ENCODE assay signal across 24 mouse cellular contexts in genomic region chr17:64630506-64630905, GRCm38 (mm10). TPM values are rescaled to one million over a fixed set of nuclear protein-coding genes. Genes with fewer than 3 reads are reported as not detected.
A peak's percentile ranks its signal among the peaks of the same experiment; 100 is the strongest.
DNase-seq lines count a peak whose midpoint lies in the region; ATAC-seq and TF ChIP-seq lines count a peak whose summit lies in the region.
"Had no signal": no experiment of that assay in that cellular context is flagged by ENCODE, and none has a peak within 500 bp of the region (broad histone marks: within the 10 kb centered on the region; RNA-seq: fewer than 3 reads in every experiment).

No protein-coding gene starts in this region.

- no peaks in the 10 kb centered on the region for H3K9me3 ChIP-seq in kidney, embryonic 16.5 days (ENCODE audit: low read length)
- H3K9me3 ChIP-seq: embryonic facial prominence, embryonic 15.5 days; forebrain, embryonic 10.5 days; heart, embryonic 13.5 days; hindbrain, embryonic 12.5 days had no signal

- DNase-seq in gastrocnemius, adult 2 months, result peak; percentile 58
- DNase-seq in gastrocnemius, postnatal 10 days, result no peak
- no peak for DNase-seq in kidney, postnatal 10 days
- no peak for DNase-seq in thymus, adult 2 months
- DNase-seq in thymus, postnatal 4 days, result no peak
- peak; percentile 58 for DNase-seq in telencephalon, adult 2 months (ENCODE audit: low read depth, low spot score)
- no peak for DNase-seq in neural tube, embryonic 10.5 days (ENCODE audit: extremely low spot score, low spot score)
- DNase-seq: adrenal gland, adult 2 months; adrenal gland, postnatal 25 days; cerebellum, adult 8-10 months; cerebellum, postnatal 14 days; embryo, embryonic 11 days; gastrocnemius, postnatal 36 days; heart, adult 2 months; heart, postnatal 4 days had no signal

- 64% methylated on average over 12 of the region's 12 CpGs for WGBS in kidney, embryonic 16.5 days
- WGBS in thymus, adult 2 months, result 96% methylated on average over 12 of the region's 12 CpGs

- peaks cover 3% of the 10 kb centered on the region for H3K4me1 ChIP-seq in kidney, embryonic 16.5 days (ENCODE audit: insufficient read depth, low read length)
- peaks cover 8% of the 10 kb centered on the region for H3K4me1 ChIP-seq in thymus, adult 2 months (replicated peaks; ENCODE audit: control insufficient read depth, insufficient read depth, low read length)
- H3K4me1 ChIP-seq: embryonic facial prominence, embryonic 15.5 days had no signal

- no peak overlapping the region for H3K9ac ChIP-seq in kidney, embryonic 16.5 days (replicated peaks; ENCODE audit: low read length)
- H3K9ac ChIP-seq: embryonic facial prominence, embryonic 15.5 days; heart, embryonic 13.5 days; hindbrain, embryonic 12.5 days had no signal

- H3K27me3 ChIP-seq in kidney, embryonic 16.5 days (ENCODE audit: insufficient read depth, low read length), result no peaks in the 10 kb centered on the region
- H3K27me3 ChIP-seq in thymus, adult 2 months (ENCODE audit: control insufficient read depth, insufficient read depth, low read length), result no peaks in the 10 kb centered on the region
- H3K27me3 ChIP-seq: embryonic facial prominence, embryonic 15.5 days; hindbrain, embryonic 12.5 days had no signal

- intact Hi-C loops in gastrocnemius, adult 2 months (cut with DNase I), result no loop called here

- ATAC-seq in kidney, embryonic 16.5 days (ENCODE audit: low FRiP score, low TSS enrichment), result 0 out of 2 replicates have a peak, but pooled peaks have one; percentile 23
- ATAC-seq: forebrain, embryonic 14.5 days; hindbrain, embryonic 16.5 days; inflammation-experienced regulatory T-cells, adult 6 months had no signal

- H3K27ac ChIP-seq in gastrocnemius, adult 2 months, result peak overlapping the region; percentile 80
- no peak overlapping the region for H3K27ac ChIP-seq in kidney, embryonic 16.5 days (ENCODE audit: low read length)
- H3K27ac ChIP-seq in thymus, adult 2 months (ENCODE audit: control insufficient read depth, insufficient read depth, low read length), result peak overlapping the region; percentile 41; the same call in 1 of the 2 replicates
- H3K27ac ChIP-seq: embryonic facial prominence, embryonic 15.5 days; forebrain, embryonic 10.5 days; heart, adult 2 months; heart, embryonic 13.5 days; hindbrain, embryonic 12.5 days had no signal

- no peak for TF ChIP-seq CTCF in gastrocnemius, adult 2 months (IDR thresholded peaks at IDR 0.05)
- no peak for TF ChIP-seq CTCF in thymus, adult 2 months (IDR thresholded peaks at IDR 0.05; ENCODE audit: borderline replicate concordance, control insufficient read depth, extremely low read depth, insufficient read depth, low read length, poor library complexity)

- TF ChIP-seq POLR2A in thymus, adult 2 months (IDR thresholded peaks at IDR 0.05; ENCODE audit: control insufficient read depth, extremely low read depth, insufficient read depth, low read length, poor library complexity), result no peak

- peak overlapping the region; percentile 44 for H3K4me3 ChIP-seq in gastrocnemius, adult 2 months
- no peak overlapping the region for H3K4me3 ChIP-seq in kidney, embryonic 16.5 days (ENCODE audit: low read length)
- H3K4me3 ChIP-seq in thymus, adult 2 months (ENCODE audit: control insufficient read depth, insufficient read depth, low read length), result no peak overlapping the region
- H3K4me3 ChIP-seq: embryonic facial prominence, embryonic 15.5 days; erythroblast, embryonic 14.5 days; forebrain, embryonic 10.5 days; heart, adult 2 months; heart, embryonic 13.5 days; hindbrain, embryonic 12.5 days had no signal

- H3K4me2 ChIP-seq in kidney, embryonic 16.5 days (replicated peaks; ENCODE audit: low read depth, low read length), result no peak overlapping the region
- H3K4me2 ChIP-seq: embryonic facial prominence, embryonic 15.5 days; heart, embryonic 13.5 days; hindbrain, embryonic 12.5 days had no signal

- H3K36me3 ChIP-seq in kidney, embryonic 16.5 days (ENCODE audit: insufficient read depth, low read length), result peaks cover 18% of the 10 kb centered on the region
- peaks cover 31% of the 10 kb centered on the region; the same call in 1 of the 2 replicates for H3K36me3 ChIP-seq in thymus, adult 2 months (ENCODE audit: control insufficient read depth, insufficient read depth, low read length)

RNA-seq across cellular contexts. Expression of gene Man2a1, which starts 30.0 kb away (rescaled TPM):
- total RNA-seq in gastrocnemius, adult 2 months (2021), result 1 to 10 TPM; 9.0 to 9.8 TPM
- 10 to 100 TPM; 26.8 to 35.2 TPM for total RNA-seq in gastrocnemius, postnatal 10 days (2021)
- 7.3 and 9.1 TPM in 2 replicates for polyA plus RNA-seq in kidney, embryonic 16.5 days (2015; fragmentation: Nextera tagmentation; extraction: Ambion mirVana)
- 16.2 and 21.3 TPM in 2 replicates for polyA plus RNA-seq in thymus, adult 2 months (2012; rRNA removed)

Comparison
In these comparisons a context has a peak if more than half of its experiments do, and no peak if none do; other contexts are left out.
1. DNase-seq: peak in gastrocnemius, adult 2 months (single experiment) and telencephalon, adult 2 months (single experiment); none in gastrocnemius, postnatal 10 days (single experiment), kidney, postnatal 10 days (single experiment), thymus, adult 2 months (single experiment), thymus, postnatal 4 days (single experiment) and neural tube, embryonic 10.5 days (single experiment).